Mouse (Mus musculus): ENCODE measurements around the gene Cdkal1.

GRCm38 (mm10) chr13:29247800-29248199, 607.7 kb downstream of the Cdkal1 start:
- TF ChIP-seq CTCF (IDR thresholded peaks at IDR 0.05; ENCODE audit: low read depth, low read length) (no peak), POLR2A (IDR thresholded peaks at IDR 0.05; ENCODE audit: borderline replicate concordance, low read depth, low read length) (no peak)

Data from bone marrow macrophage, adult 2 months (primary cell).